Mouse (Mus musculus): Measurements from ENCODE around the gene Rlf. TPM values are rescaled to one million over a fixed set of nuclear protein-coding genes. Genes with fewer than 3 reads are reported as not detected.

Gene Rlf
- polyA plus RNA-seq, 1 experiment from 2014 or later: 16.3 TPM

DNA sequence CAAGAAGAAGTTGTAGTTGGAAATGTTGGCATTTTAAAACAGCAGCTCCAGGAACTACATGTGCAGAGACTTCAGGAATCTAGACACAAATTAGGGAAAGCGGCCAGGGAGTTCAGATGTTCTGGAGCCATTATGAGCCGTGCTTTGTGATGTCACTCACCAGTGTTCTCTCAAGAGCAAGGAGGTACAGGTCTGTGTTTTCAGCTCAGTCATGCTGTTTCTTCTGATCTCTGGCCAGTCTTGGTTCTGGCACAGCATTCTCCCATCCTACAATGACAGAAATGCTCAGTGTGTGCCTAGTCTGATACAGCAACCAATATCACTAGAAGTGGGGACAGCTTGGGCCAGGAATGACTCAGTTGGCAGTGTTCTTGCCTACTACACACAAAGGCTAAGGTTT lies 105.8 kb downstream of the Rlf start, which contains the start of gene Tmco2:
Tmco2 (minus strand) TSS at position 101 of the 400 bp plus-strand sequence.
- WGBS: 83% methylated on average over 2 of the region's 2 CpGs
- no peak within 1 kb of the TSS for H3K27ac ChIP-seq

DNA sequence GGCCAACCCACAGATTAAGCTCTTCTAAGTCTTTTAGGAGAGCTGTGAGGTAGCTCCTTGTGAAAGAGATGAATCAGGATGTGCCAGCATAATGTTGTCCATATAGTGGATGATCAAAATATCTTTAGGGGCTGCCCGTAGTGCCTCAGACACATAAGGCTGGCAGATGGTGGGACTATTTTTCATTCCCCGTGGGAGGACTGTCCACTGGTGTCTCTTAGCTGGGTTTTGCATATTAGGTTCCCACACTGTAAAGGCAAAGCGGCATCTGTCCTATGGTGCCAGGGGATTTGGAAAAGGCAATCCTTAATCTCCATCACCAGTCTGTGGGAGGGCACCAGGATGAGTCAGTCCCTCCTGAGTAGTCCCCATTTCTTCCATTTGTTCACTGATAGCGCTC lies 111.6 kb downstream of the Rlf start:
- 75% methylated on average over 4 of the region's 4 CpGs for WGBS
- H3K4me3 ChIP-seq: no peak overlapping the region
- H3K4me1 ChIP-seq (replicated peaks): no peaks in the 10 kb centered on the region
- H3K36me3 ChIP-seq: no peaks in the 10 kb centered on the region
- H3K4me2 ChIP-seq: no peak overlapping the region
- H3K9me3 ChIP-seq (replicated peaks): no peaks in the 10 kb centered on the region
- ATAC-seq (replicated peaks; ENCODE audit: insufficient number of reproducible peaks, insufficient read depth, low FRiP score, low read depth): no peak
- no peak overlapping the region for H3K9ac ChIP-seq
- H3K27me3 ChIP-seq: no peaks in the 10 kb centered on the region
- no peak overlapping the region for H3K27ac ChIP-seq

More for the DNA sequence above, 105.8 kb downstream of the Rlf start, which contains the start of gene Tmco2:
- H3K4me3 ChIP-seq: no peak within 1 kb of the TSS
- H3K9ac ChIP-seq: no peak within 1 kb of the TSS
- no peaks in the 10 kb centered on the region for H3K4me1 ChIP-seq (replicated peaks)
- H3K27me3 ChIP-seq: no peaks in the 10 kb centered on the region
- no peaks in the 10 kb centered on the region for H3K9me3 ChIP-seq (replicated peaks)
- H3K36me3 ChIP-seq: no peaks in the 10 kb centered on the region
- no peak within 1 kb of the TSS for H3K4me2 ChIP-seq
- no peak for ATAC-seq (replicated peaks; ENCODE audit: insufficient number of reproducible peaks, insufficient read depth, low FRiP score, low read depth)

- Histone ChIP-seq H3K36me3 (peaks cover 26% of the 10 kb centered on the region), H3K4me3 (peak within 1 kb of the TSS; percentile 96), H3K4me1 (replicated peaks) (peaks cover 13% of the 10 kb centered on the region), H3K9ac (peak within 1 kb of the TSS; percentile 79), H3K27ac (peak within 1 kb of the TSS; percentile 71), H3K9me3 (replicated peaks) (no peaks in the 10 kb centered on the region), H3K27me3 (no peaks in the 10 kb centered on the region), H3K4me2 (peak within 1 kb of the TSS; percentile 81)
- peak; percentile 74 for ATAC-seq (replicated peaks; ENCODE audit: insufficient number of reproducible peaks, insufficient read depth, low FRiP score, low read depth)
- WGBS: under 1% methylated on average over 39 of the region's 39 CpGs
Measured at GRCm38 (mm10) chr4:121097650-121098378, 117.1 kb downstream of the Rlf start, which contains the start of gene Zmpste24. Gene Zmpste24, minus strand, starts transcription at chr4:121098241.

Other genes with a start within 250 kb of the Rlf start
- gene Smap2, start 197.8 kb downstream of the Rlf start, polyA plus RNA-seq (2015; fragmentation: Nextera tagmentation; extraction: Ambion mirVana): 10.0 and 12.8 TPM in 2 replicates
- 9.7 and 20.3 TPM in 2 replicates for gene Col9a2, start 175.7 kb downstream of the Rlf start, polyA plus RNA-seq (2015; fragmentation: Nextera tagmentation; extraction: Ambion mirVana)
- gene Zmpste24, start 116.8 kb downstream of the Rlf start, polyA plus RNA-seq (2015; fragmentation: Nextera tagmentation; extraction: Ambion mirVana): 22.2 and 25.5 TPM in 2 replicates
- not detected in 2 replicates for gene Tmco2, start 105.9 kb downstream of the Rlf start, polyA plus RNA-seq (2015; fragmentation: Nextera tagmentation; extraction: Ambion mirVana)
- not detected in 2 replicates for gene Gm12888, start 109.8 kb upstream of the Rlf start, polyA plus RNA-seq (2015; fragmentation: Nextera tagmentation; extraction: Ambion mirVana)
- not detected in 2 replicates for gene Gm12886, start 208.0 kb upstream of the Rlf start, polyA plus RNA-seq (2015; fragmentation: Nextera tagmentation; extraction: Ambion mirVana)

All from heart, embryonic 15.5 days (tissue).